In the genomic region with DNA sequence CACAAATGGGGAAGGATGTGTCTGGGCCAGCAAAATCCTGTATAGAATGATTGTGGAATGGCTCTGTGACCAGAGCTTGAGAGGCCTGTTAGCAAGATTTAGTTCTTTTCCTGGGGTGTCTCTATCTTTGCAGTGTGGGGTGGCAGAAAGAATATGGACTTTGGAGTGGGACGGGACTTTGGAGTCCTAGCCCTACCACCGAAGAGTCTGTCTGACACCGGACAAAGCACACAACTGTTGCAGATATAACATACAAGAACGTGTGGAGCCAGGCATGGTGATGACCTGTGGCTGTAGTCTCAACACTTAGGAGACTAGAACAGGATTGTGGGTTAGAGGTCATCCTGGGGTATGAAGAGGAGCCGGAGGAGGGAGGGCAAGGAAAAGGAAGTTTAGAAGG, we compare ENCODE assay signal across 21 mouse cellular contexts.
A peak's percentile ranks its signal among the peaks of the same experiment; 100 is the strongest.
DNase-seq lines count a peak whose midpoint lies in the region; ATAC-seq and TF ChIP-seq lines count a peak whose summit lies in the region.
"Had no signal": no experiment of that assay in that cellular context is flagged by ENCODE, and none has a peak within 500 bp of the region (broad histone marks: within the 10 kb centered on the region; RNA-seq: fewer than 3 reads in every experiment).

No protein-coding gene starts in this region.

- H3K9ac ChIP-seq in liver, adult 2 months (ENCODE audit: low read depth, low read length), result no peak overlapping the region
- H3K9ac ChIP-seq in liver, embryonic 11.5 days (ENCODE audit: low read depth, low read length), result no peak overlapping the region
- H3K9ac ChIP-seq in intestine, embryonic 15.5 days, result no peak overlapping the region
- H3K9ac ChIP-seq in intestine, postnatal 0 days (ENCODE audit: low read depth, low read length), result no peak overlapping the region
- H3K9ac ChIP-seq: forebrain, embryonic 13.5 days; heart, embryonic 13.5 days; hindbrain, embryonic 12.5 days; hindbrain, embryonic 15.5 days had no signal

- no peak for TF ChIP-seq CTCF in kidney, adult 2 months (conservative IDR thresholded peaks at IDR 0.05; ENCODE audit: insufficient read depth, insufficient read length, low read depth, low read length)
- TF ChIP-seq CTCF in liver, adult 2 months (IDR thresholded peaks at IDR 0.05; ENCODE audit: low read depth, low read length), result no peak
- TF ChIP-seq CTCF in intestine, postnatal 0 days (IDR thresholded peaks at IDR 0.05; ENCODE audit: low read depth), result no peak

- peaks cover 24% of the 10 kb centered on the region for H3K79me2 ChIP-seq in liver, adult 2 months (ENCODE audit: control insufficient read depth, insufficient read depth, low read length)

- H3K4me2 ChIP-seq in liver, embryonic 11.5 days, result no peak overlapping the region
- no peak overlapping the region for H3K4me2 ChIP-seq in intestine, embryonic 15.5 days (replicated peaks)
- no peak overlapping the region for H3K4me2 ChIP-seq in intestine, postnatal 0 days (replicated peaks; ENCODE audit: low read depth)
- H3K4me2 ChIP-seq: forebrain, embryonic 13.5 days; heart, embryonic 13.5 days; hindbrain, embryonic 12.5 days; hindbrain, embryonic 15.5 days had no signal

- 59% methylated on average over 5 of the region's 5 CpGs for WGBS in kidney, adult 2 months
- WGBS in liver, adult 2 months, result 36% methylated on average over 5 of the region's 5 CpGs
- 72% methylated on average over 5 of the region's 5 CpGs for WGBS in liver, embryonic 11.5 days
- WGBS in intestine, embryonic 15.5 days, result 57% methylated on average over 5 of the region's 5 CpGs
- WGBS in intestine, postnatal 0 days, result 35% methylated on average over 5 of the region's 5 CpGs

- no peaks in the 10 kb centered on the region for H3K36me3 ChIP-seq in kidney, adult 2 months (ENCODE audit: control insufficient read depth, insufficient read depth, low read length)
- H3K36me3 ChIP-seq in liver, adult 2 months (ENCODE audit: control insufficient read depth, insufficient read depth, low read length), result no peaks in the 10 kb centered on the region
- no peaks in the 10 kb centered on the region for H3K36me3 ChIP-seq in liver, embryonic 11.5 days (ENCODE audit: control insufficient read depth, insufficient read depth, low read length)
- H3K36me3 ChIP-seq in intestine, embryonic 15.5 days, result no peaks in the 10 kb centered on the region
- no peaks in the 10 kb centered on the region for H3K36me3 ChIP-seq in intestine, postnatal 0 days (ENCODE audit: control insufficient read depth, insufficient read depth)
- H3K36me3 ChIP-seq: forebrain, embryonic 10.5 days; heart, embryonic 13.5 days; hindbrain, embryonic 12.5 days; hindbrain, embryonic 15.5 days had no signal

- H3K4me3 ChIP-seq in kidney, adult 2 months (ENCODE audit: insufficient read depth, low read depth, low read length), result no peak overlapping the region
- H3K4me3 ChIP-seq in liver, adult 2 months (ENCODE audit: insufficient read depth, low read depth, low read length), result no peak overlapping the region
- no peak overlapping the region for H3K4me3 ChIP-seq in liver, embryonic 11.5 days (ENCODE audit: low read depth, low read length)
- H3K4me3 ChIP-seq in intestine, embryonic 15.5 days (replicated peaks), result no peak overlapping the region
- no peak overlapping the region for H3K4me3 ChIP-seq in intestine, postnatal 0 days (ENCODE audit: low read depth, low read length)
- H3K4me3 ChIP-seq: forebrain, embryonic 10.5 days; forebrain, embryonic 13.5 days; heart, embryonic 13.5 days; hindbrain, embryonic 12.5 days; hindbrain, embryonic 15.5 days had no signal

- H3K9me3 ChIP-seq in liver, embryonic 11.5 days (ENCODE audit: control insufficient read depth, low read length), result no peaks in the 10 kb centered on the region
- H3K9me3 ChIP-seq in intestine, embryonic 15.5 days, result no peaks in the 10 kb centered on the region
- no peaks in the 10 kb centered on the region for H3K9me3 ChIP-seq in intestine, postnatal 0 days (ENCODE audit: control insufficient read depth)
- H3K9me3 ChIP-seq: forebrain, embryonic 10.5 days; forebrain, embryonic 13.5 days; heart, embryonic 13.5 days; hindbrain, embryonic 12.5 days; hindbrain, embryonic 15.5 days had no signal

- peaks cover 26% of the 10 kb centered on the region for H3K4me1 ChIP-seq in kidney, adult 2 months (ENCODE audit: control insufficient read depth, insufficient read depth, low read length)
- peaks cover 14% of the 10 kb centered on the region for H3K4me1 ChIP-seq in liver, adult 2 months (ENCODE audit: control insufficient read depth, insufficient read depth, low read length)
- no peaks in the 10 kb centered on the region for H3K4me1 ChIP-seq in liver, embryonic 11.5 days (replicated peaks; ENCODE audit: control insufficient read depth, insufficient read depth, low read length)
- no peaks in the 10 kb centered on the region; the same call in 1 of the 2 replicates for H3K4me1 ChIP-seq in intestine, embryonic 15.5 days (replicated peaks)
- H3K4me1 ChIP-seq in intestine, postnatal 0 days (replicated peaks; ENCODE audit: control insufficient read depth, insufficient read depth, low read length), result peaks cover 2% of the 10 kb centered on the region; the same call in 1 of the 2 replicates
- H3K4me1 ChIP-seq: forebrain, embryonic 10.5 days; forebrain, embryonic 13.5 days; hindbrain, embryonic 15.5 days had no signal

- peak overlapping the region; percentile 86 for H3K27ac ChIP-seq in kidney, adult 2 months (ENCODE audit: insufficient read depth, low read depth, low read length)
- peak overlapping the region; percentile 22; the same call in 1 of the 2 replicates for H3K27ac ChIP-seq in liver, adult 2 months (replicated peaks; ENCODE audit: insufficient read depth, low read depth, low read length)
- no peak overlapping the region for H3K27ac ChIP-seq in liver, embryonic 11.5 days (ENCODE audit: low read depth, low read length)
- H3K27ac ChIP-seq in intestine, embryonic 15.5 days, result no peak overlapping the region
- 0 out of 2 replicates have a peak overlapping the region, but pooled peaks have one; percentile 9 for H3K27ac ChIP-seq in intestine, postnatal 0 days (ENCODE audit: low read depth, low read length)
- H3K27ac ChIP-seq: forebrain, embryonic 10.5 days; forebrain, embryonic 13.5 days; heart, embryonic 13.5 days; hindbrain, embryonic 12.5 days; hindbrain, embryonic 15.5 days had no signal

- no peak for ATAC-seq in liver, embryonic 11.5 days (replicated peaks; ENCODE audit: low FRiP score)
- peak; percentile 20 for ATAC-seq in intestine, embryonic 15.5 days
- ATAC-seq in intestine, postnatal 0 days, result peak; percentile 44
- ATAC-seq: activated CD4-positive, CD25-positive, alpha-beta regulatory T cell, adult 4 months had no signal

- TF ChIP-seq POLR2A in kidney, adult 2 months (IDR thresholded peaks at IDR 0.05; ENCODE audit: low read depth, low read length), result no peak
- no peak for TF ChIP-seq POLR2A in liver, adult 2 months (IDR thresholded peaks at IDR 0.05; ENCODE audit: extremely low read depth, insufficient read depth, low read length)

- peak; percentile 47 for DNase-seq in kidney, adult 2 months
- DNase-seq in kidney, postnatal 10 days, result no peak
- peak; percentile 46 for DNase-seq in liver, adult 2 months (ENCODE audit: extremely low read depth, low read depth, low spot score)
- no peak for DNase-seq in liver, embryonic 11.5 days (ENCODE audit: low spot score)
- no peak for DNase-seq in B cell, adult 2 months
- DNase-seq in right cerebral cortex, postnatal 10 days (ENCODE audit: low spot score in 2 of 2), result no peak
- DNase-seq: adrenal gland, adult 8-10 months; adrenal gland, postnatal 25 days; cerebellum, adult 18-20 months; cerebellum, adult 9-10 months; cerebellum, postnatal 14 days; gastrocnemius, postnatal 10 days; gastrocnemius, postnatal 36 days had no signal

- H3K27me3 ChIP-seq in kidney, adult 2 months (replicated peaks; ENCODE audit: control insufficient read depth, insufficient read depth, low read length), result no peaks in the 10 kb centered on the region
- no peaks in the 10 kb centered on the region for H3K27me3 ChIP-seq in liver, adult 2 months (ENCODE audit: control insufficient read depth, insufficient read depth, low read length)
- no peaks in the 10 kb centered on the region for H3K27me3 ChIP-seq in liver, embryonic 11.5 days (replicated peaks; ENCODE audit: control insufficient read depth, insufficient read depth, low read length)
- no peaks in the 10 kb centered on the region for H3K27me3 ChIP-seq in intestine, embryonic 15.5 days (replicated peaks)
- no peaks in the 10 kb centered on the region for H3K27me3 ChIP-seq in intestine, postnatal 0 days (replicated peaks; ENCODE audit: control insufficient read depth, insufficient read depth, low read length)
- H3K27me3 ChIP-seq: forebrain, embryonic 13.5 days; heart, embryonic 13.5 days; hindbrain, embryonic 12.5 days; hindbrain, embryonic 15.5 days had no signal

Comparison
In these comparisons a context has a peak if more than half of its experiments do, and no peak if none do; other contexts are left out.
1. DNase-seq: peak in kidney, adult 2 months (single experiment) and liver, adult 2 months (single experiment); none in kidney, postnatal 10 days (single experiment), liver, embryonic 11.5 days (single experiment), B cell, adult 2 months (0 of 2) and right cerebral cortex, postnatal 10 days (0 of 2).
2. H3K27ac ChIP-seq: peak in kidney, adult 2 months (single experiment), liver, adult 2 months (single experiment) and intestine, postnatal 0 days (single experiment); none in liver, embryonic 11.5 days (single experiment) and intestine, embryonic 15.5 days (single experiment).